Mouse (Mus musculus): ENCODE data around the gene Olfr1318.

The Olfr1318 gene

GRCm38 (mm10) chr2:112153898-112154297 is at the start of gene Olfr1318:
Gene Olfr1318 (plus strand): TSS chr2:112154198.
- no peak for DNase-seq (ENCODE audit: low read depth, low spot score)

DNA sequence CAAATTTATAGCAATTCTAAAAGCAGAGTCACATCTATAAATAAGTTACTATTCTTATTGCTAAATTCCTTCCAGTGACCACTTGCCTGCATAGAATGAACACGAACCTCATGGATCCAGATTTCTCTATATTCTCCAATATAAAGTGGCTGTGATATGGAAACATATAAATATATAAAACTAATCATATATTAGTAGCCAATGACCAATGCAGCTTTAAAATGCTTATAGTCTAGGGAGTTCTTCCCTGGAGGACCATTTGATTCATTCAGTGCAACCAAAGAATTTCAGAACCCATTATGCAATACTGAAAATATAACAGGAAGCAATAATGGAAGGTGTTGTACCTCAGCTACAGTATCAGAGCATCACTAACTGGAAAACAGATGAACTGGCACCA is 38.7 kb upstream of the Olfr1318 start, which contains the start of gene Olfr1315-ps1:
Gene Olfr1315-ps1, minus strand, starts transcription at position 101 of the 400 bp plus-strand sequence.
- no peak for DNase-seq (ENCODE audit: low read depth, low spot score)

- no peak for DNase-seq (ENCODE audit: low read depth, low spot score)
These were observed 19.1 kb upstream of the Olfr1318 start, which contains the start of gene Olfr1316 for GRCm38 (mm10) chr2:112134877-112135276. Gene Olfr1316 (minus strand): TSS chr2:112134977.

- no peak for DNase-seq (ENCODE audit: low read depth, low spot score)
These were observed 14.0 kb upstream of the Olfr1318 start, which contains the start of gene Olfr1317 for GRCm38 (mm10) chr2:112140029-112140428. Gene Olfr1317 (plus strand): TSS chr2:112140329.

- peak; percentile 74 for DNase-seq (ENCODE audit: low read depth, low spot score)
These were observed 42.9 kb downstream of the Olfr1318 start for GRCm38 (mm10) chr2:112196859-112197258.

- no peak for DNase-seq (ENCODE audit: low read depth, low spot score)
These were observed 49.1 kb downstream of the Olfr1318 start for GRCm38 (mm10) chr2:112203056-112203455.
